Mouse (Mus musculus): Measurements from ENCODE around the gene Shcbp1l. TPM values are rescaled to one million over a fixed set of nuclear protein-coding genes. Genes with fewer than 3 reads are reported as not detected.
A peak's percentile ranks its signal among the peaks of the same experiment; 100 is the strongest.

Gene Shcbp1l
- polyA plus RNA-seq, 2 experiments, result 0.32 to 1.5 TPM

- Histone ChIP-seq H3K4me3 (replicated peaks; ENCODE audit: low read length) (no peak overlapping the region), H3K27ac (replicated peaks; ENCODE audit: low read depth, low read length) (no peak overlapping the region), H3K4me2 (replicated peaks; ENCODE audit: low read depth, low read length, severe bottlenecking) (no peak overlapping the region), H3K9ac (ENCODE audit: low read depth, low read length, severe bottlenecking) (no peak overlapping the region), H3K27me3 (ENCODE audit: control insufficient read depth, insufficient read depth, low read length) (no peaks in the 10 kb centered on the region), H3K36me3 (ENCODE audit: control insufficient read depth, insufficient read depth, low read length) (no peaks in the 10 kb centered on the region), H3K4me1 (ENCODE audit: control insufficient read depth, insufficient read depth, low read length) (no peaks in the 10 kb centered on the region), H3K9me3 (ENCODE audit: control insufficient read depth, low read length) (no peaks in the 10 kb centered on the region)
- no peak for TF ChIP-seq POLR2A (IDR thresholded peaks at IDR 0.05; ENCODE audit: borderline replicate concordance, extremely low read depth, insufficient read depth, insufficient read length)
- 26% methylated on average over 5 of the region's 5 CpGs for WGBS
- DNase-seq (ENCODE audit: low spot score) (no peak), ATAC-seq (ENCODE audit: low FRiP score, low read depth) (peak; percentile 34; the same call in 1 of the 2 replicates)
Observed at GRCm38 (mm10) chr1:153501644-153502321, 76.8 kb downstream of the Shcbp1l start.

Other genes starting within 250 kb of the Shcbp1l start
- gene Lamc2, start 238.7 kb upstream of the Shcbp1l start, polyA plus RNA-seq (2012; rRNA removed), result 4.6 and 4.9 TPM in 2 replicates
- 9.9 and 10.6 TPM in 2 replicates for gene Lamc2, start 238.7 kb upstream of the Shcbp1l start, polyA plus RNA-seq (2014; fragmentation: Nextera tagmentation; extraction: Ambion mirVana)
- gene Lamc1, start 92.4 kb upstream of the Shcbp1l start, polyA plus RNA-seq (2012; rRNA removed), result 118 and 132 TPM in 2 replicates
- gene Lamc1, start 92.4 kb upstream of the Shcbp1l start, polyA plus RNA-seq (2014; fragmentation: Nextera tagmentation; extraction: Ambion mirVana), result 76.7 and 78.1 TPM in 2 replicates
- gene Dhx9, start 62.5 kb downstream of the Shcbp1l start, polyA plus RNA-seq (2012; rRNA removed), result 104 and 143 TPM in 2 replicates
- gene Dhx9, start 62.5 kb downstream of the Shcbp1l start, polyA plus RNA-seq (2014; fragmentation: Nextera tagmentation; extraction: Ambion mirVana), result 24.2 and 26.9 TPM in 2 replicates
- gene Npl, start 124.9 kb downstream of the Shcbp1l start, polyA plus RNA-seq (2012; rRNA removed), result 6.4 and 7.1 TPM in 2 replicates
- 12.0 and 12.9 TPM in 2 replicates for gene Npl, start 124.9 kb downstream of the Shcbp1l start, polyA plus RNA-seq (2014; fragmentation: Nextera tagmentation; extraction: Ambion mirVana)
- 1.9 and 2.3 TPM in 2 replicates for gene Rgs8, start 227.9 kb downstream of the Shcbp1l start, polyA plus RNA-seq (2012; rRNA removed)
- gene Rgs8, start 227.9 kb downstream of the Shcbp1l start, polyA plus RNA-seq (2014; fragmentation: Nextera tagmentation; extraction: Ambion mirVana), result 1.1 and 1.3 TPM in 2 replicates